Mouse (Mus musculus): ENCODE results near the gene Nfia.

- TF ChIP-seq CTCF (IDR thresholded peaks at IDR 0.05; ENCODE audit: low read depth, low read length) (no peak), POLR2A (IDR thresholded peaks at IDR 0.05; ENCODE audit: borderline replicate concordance, low read depth, low read length) (no peak)
Observed at GRCm38 (mm10) chr4:97869451-97869850, 96.9 kb downstream of the Nfia start.

All from bone marrow macrophage, adult 2 months (primary cell).